Mouse (Mus musculus): Measurements from ENCODE around the gene 4933436I01Rik.

The 4933436I01Rik gene

DNA sequence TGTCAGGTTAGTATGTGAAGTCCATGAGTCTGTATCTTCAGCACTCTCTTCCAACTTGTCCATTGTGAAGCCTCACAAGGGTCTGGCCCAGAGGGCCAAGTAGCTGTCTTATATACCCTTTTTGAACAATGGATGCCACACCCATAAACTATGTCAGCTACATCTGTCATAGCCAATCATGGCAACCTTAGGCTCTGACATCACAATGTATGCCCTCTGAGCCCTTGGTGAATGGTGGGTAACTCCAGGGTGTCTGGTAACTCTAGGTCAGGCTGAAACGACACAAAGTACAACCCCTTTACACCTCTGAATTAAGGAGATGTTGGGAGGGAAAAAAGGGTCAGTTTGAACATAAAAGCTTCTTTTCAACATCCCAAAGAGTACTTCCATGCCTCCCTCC is at the start of gene 4933436I01Rik:
Gene 4933436I01Rik, minus strand, starts transcription at position 101 of the 400 bp plus-strand sequence.
- no peak for DNase-seq (ENCODE audit: low spot score in 2 of 2)

DNA sequence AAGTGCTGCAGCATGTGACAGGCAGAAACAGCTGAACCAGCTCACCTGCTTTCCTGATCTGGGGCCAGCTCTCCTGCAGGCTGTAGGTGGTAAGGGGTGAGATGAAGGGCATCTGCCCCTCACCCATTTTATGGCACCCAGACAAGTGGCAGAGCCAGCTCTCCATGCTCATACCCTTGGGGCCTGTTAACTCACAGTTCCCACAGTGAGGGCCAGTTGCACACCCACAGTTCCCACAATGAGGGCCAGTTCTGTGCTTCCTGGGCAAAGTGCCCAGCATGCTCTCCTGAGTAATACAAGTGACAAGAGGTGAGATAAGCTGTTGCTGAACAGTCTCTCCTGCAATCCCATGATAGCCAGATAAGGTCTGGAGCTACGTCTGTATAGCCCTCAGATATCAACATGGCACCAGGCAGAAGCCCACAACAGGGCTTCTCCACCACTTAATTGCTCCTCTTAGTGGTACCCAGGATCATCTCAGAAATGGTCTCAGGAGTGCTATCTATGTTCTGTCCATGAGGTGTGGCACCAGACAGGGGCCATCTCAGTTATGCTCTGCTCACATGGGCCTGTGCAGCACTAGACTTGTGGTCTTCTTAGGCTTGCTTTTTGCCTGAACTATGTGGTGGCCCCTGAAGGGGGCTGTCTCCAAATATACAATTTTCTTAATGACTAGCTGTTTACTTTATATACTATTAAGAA is 3.7 kb upstream of the 4933436I01Rik start:
- DNase-seq (ENCODE audit: low spot score in 2 of 2) = no peak

DNA sequence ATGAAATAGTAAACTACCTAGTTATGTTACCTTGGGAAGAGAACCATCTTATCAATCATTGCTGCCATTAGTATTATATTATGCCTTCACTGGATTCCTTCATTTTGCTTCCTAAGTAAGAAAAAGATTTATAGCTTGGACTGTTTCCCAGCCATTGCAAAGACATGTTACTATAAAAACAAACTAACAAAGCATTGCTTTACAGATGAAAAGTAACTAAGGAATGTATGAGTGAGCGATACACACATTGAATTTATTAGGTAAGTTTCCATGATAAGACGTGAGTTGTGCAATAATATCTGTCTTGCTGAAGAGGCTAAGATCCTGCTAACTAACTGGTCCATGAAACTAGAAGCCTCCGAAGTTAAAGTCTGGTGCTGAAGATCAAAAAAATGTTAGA is 37.8 kb downstream of the 4933436I01Rik start:
- DNase-seq (ENCODE audit: low spot score in 2 of 2) = no peak
